Mouse (Mus musculus) MEL (cell line): ENCODE data around the gene Fut9. TPM values are rescaled to one million over a fixed set of nuclear protein-coding genes. Genes with fewer than 3 reads are reported as not detected.

Experiments used
- DNase-seq: peaks from one replicate; pipeline ENCODE4 v3.0.0; 2011; ENCODE audit warnings: low read depth, low spot score
- H3K27ac ChIP-seq: 2 replicates; pipeline ENCODE4 v1.5.1; 2012; ENCODE audit warnings: low read depth, mild to moderate bottlenecking, control low read depth, low read length, moderate library complexity; ENCODE audit not compliant: control insufficient read depth
- H3K27me3 ChIP-seq, 2 experiments: fragments of 150-350 bp in 1 of 2; sonication (generic) in 1 of 2; 2 replicates each; pipeline ENCODE4 v1.6.1; 2012; ENCODE audit warnings: low read length in 2 of 2, mild to moderate bottlenecking in 2 of 2, improper control_type of control experiment in 1 of 2, moderate library complexity in 1 of 2; ENCODE audit not compliant: insufficient read depth in 2 of 2, control insufficient read depth in 1 of 2
- H3K36me3 ChIP-seq, 2 experiments: 2 replicates each; pipeline ENCODE4 v1.6.1; 2012 to 2014; ENCODE audit warnings: low read length in 2 of 2, improper control_type of control experiment in 1 of 2, inconsistent platforms in 1 of 2, mild to moderate bottlenecking in 1 of 2; ENCODE audit not compliant: insufficient read depth in 2 of 2, control insufficient read depth in 1 of 2
- H3K4me1 ChIP-seq, 2 experiments: fragments of 150-350 bp in 1 of 2; sonication (generic) in 1 of 2; 2 replicates each; pipeline ENCODE4 v1.6.1; 2012; ENCODE audit warnings: low read length in 2 of 2, improper control_type of control experiment in 1 of 2, mild to moderate bottlenecking in 1 of 2; ENCODE audit not compliant: insufficient read depth in 2 of 2, control insufficient read depth in 1 of 2
- H3K4me3 ChIP-seq, 2 experiments: fragments of 150-350 bp in 1 of 2; sonication (generic) in 1 of 2; 2 replicates each; pipeline ENCODE4 v1.5.1; 2012; ENCODE audit warnings: low read depth in 2 of 2, low read length in 2 of 2, mild to moderate bottlenecking in 2 of 2, moderate library complexity in 2 of 2, control low read depth in 1 of 2, improper control_type of control experiment in 1 of 2; ENCODE audit not compliant: control insufficient read depth in 1 of 2, insufficient read depth in 1 of 2
- H3K79me2 ChIP-seq: 2 replicates; pipeline ENCODE4 v1.6.1; 2012; ENCODE audit warnings: mild to moderate bottlenecking, low read length, moderate library complexity; ENCODE audit not compliant: control insufficient read depth, poor library complexity, insufficient read depth
- H3K9ac ChIP-seq: 2 replicates; pipeline ENCODE4 v1.6.1; 2012; ENCODE audit warnings: low read depth, mild to moderate bottlenecking, control low read depth, low read length, moderate library complexity; ENCODE audit not compliant: control insufficient read depth, poor library complexity, severe bottlenecking
- H3K9me3 ChIP-seq: fragments of 150-350 bp; sonication (generic); replicated peaks from 2 replicates; pipeline ENCODE4 v1.6.1; 2012; ENCODE audit warnings: mild to moderate bottlenecking, low read length, improper control_type of control experiment, moderate library complexity; ENCODE audit not compliant: insufficient read depth
- CHD1 ChIP-seq: IDR thresholded peaks from 2 replicates; pipeline ENCODE4 v1.6.1; 2012; ENCODE audit warnings: low read depth, mild to moderate bottlenecking, inconsistent platforms, low read length, improper control_type of control experiment
- CHD2 ChIP-seq: IDR thresholded peaks from 2 replicates; pipeline ENCODE4 v1.6.1; 2011; ENCODE audit warnings: low read length, improper control_type of control experiment
- CTCF ChIP-seq, 3 experiments: IDR thresholded peaks in 2 of 3; conservative IDR thresholded peaks in 1 of 3; 2 replicates each; pipeline ENCODE4 v1.5.1; 2011 to 2012; ENCODE audit warnings: low read length in 3 of 3, low read depth in 2 of 3, mild to moderate bottlenecking in 2 of 3, improper control_type of control experiment in 1 of 3, inconsistent platforms in 1 of 3, mixed read lengths in 1 of 3, moderate library complexity in 1 of 3; ENCODE audit not compliant: control insufficient read depth in 1 of 3, insufficient read depth in 1 of 3, poor library complexity in 1 of 3, severe bottlenecking in 1 of 3
- ELF1 ChIP-seq: IDR thresholded peaks from 2 replicates; pipeline ENCODE4 v1.6.1; 2014; ENCODE audit warnings: low read depth, mild to moderate bottlenecking, inconsistent platforms, low read length, improper control_type of control experiment, moderate library complexity
- ETS1 ChIP-seq: IDR thresholded peaks from 2 replicates; pipeline ENCODE4 v1.6.1; 2012; ENCODE audit warnings: low read depth, mild to moderate bottlenecking, inconsistent platforms, low read length, improper control_type of control experiment, moderate library complexity
- GABPA ChIP-seq: IDR thresholded peaks from 2 replicates; pipeline ENCODE4 v1.6.1; 2012; ENCODE audit warnings: low read depth, mild to moderate bottlenecking, inconsistent platforms, low read length, improper control_type of control experiment, moderate library complexity
- HCFC1 ChIP-seq: IDR thresholded peaks from 2 replicates; pipeline ENCODE4 v1.6.1; 2012; ENCODE audit warnings: low read depth, mild to moderate bottlenecking, inconsistent platforms, low read length, improper control_type of control experiment, moderate library complexity
- JUND ChIP-seq: IDR thresholded peaks from 2 replicates; pipeline ENCODE4 v1.6.1; 2011; ENCODE audit warnings: low read depth, mild to moderate bottlenecking, improper control_type of control experiment, low read length
- MYB ChIP-seq: IDR thresholded peaks from 2 replicates; pipeline ENCODE4 v1.6.1; 2011; ENCODE audit warnings: mild to moderate bottlenecking, low read depth, low read length, improper control_type of control experiment
- MYC ChIP-seq: IDR thresholded peaks from 2 replicates; pipeline ENCODE4 v1.6.1; 2011; ENCODE audit warnings: low read depth, mild to moderate bottlenecking, low read length, improper control_type of control experiment, moderate library complexity
- POLR2A ChIP-seq, 2 experiments: IDR thresholded peaks; 2 replicates each; pipeline ENCODE4 v1.6.1; 2011 to 2012; ENCODE audit warnings: low read length in 2 of 2, mild to moderate bottlenecking in 2 of 2, control low read depth in 1 of 2, improper control_type of control experiment in 1 of 2, low read depth in 1 of 2, moderate library complexity in 1 of 2; ENCODE audit not compliant: control insufficient read depth in 1 of 2, insufficient read depth in 1 of 2, poor library complexity in 1 of 2
- POLR2AphosphoS2 ChIP-seq: IDR thresholded peaks from 2 replicates; pipeline ENCODE4 v1.6.1; 2011; ENCODE audit warnings: low read length, improper control_type of control experiment
- POLR2AphosphoS5 ChIP-seq: IDR thresholded peaks from 2 replicates; pipeline ENCODE4 v1.6.1; 2012; ENCODE audit warnings: low read depth, borderline replicate concordance, mild to moderate bottlenecking, inconsistent platforms, low read length, moderate library complexity, mixed read lengths
- RCOR1 ChIP-seq: IDR thresholded peaks from 2 replicates; pipeline ENCODE4 v1.6.1; 2012; ENCODE audit warnings: low read depth, mild to moderate bottlenecking, inconsistent platforms, low read length, improper control_type of control experiment
- SIN3A ChIP-seq: IDR thresholded peaks from 2 replicates; pipeline ENCODE4 v1.6.1; 2012; ENCODE audit warnings: low read length, improper control_type of control experiment, inconsistent platforms
- TAL1 ChIP-seq: IDR thresholded peaks from 2 replicates; pipeline ENCODE4 v1.6.1; 2012; ENCODE audit warnings: mild to moderate bottlenecking, inconsistent platforms, low read length, moderate library complexity, mixed read lengths
- TBP ChIP-seq: IDR thresholded peaks from 2 replicates; pipeline ENCODE4 v1.8.0; 2011; ENCODE audit warnings: low read depth, low read length, improper control_type of control experiment
- ZC3H11A ChIP-seq: IDR thresholded peaks from 2 replicates; pipeline ENCODE4 v1.6.1; 2012; ENCODE audit warnings: low read depth, mild to moderate bottlenecking, inconsistent platforms, low read length, improper control_type of control experiment
- polyA plus RNA-seq, 2 experiments: library from polyadenylated mRNA; stranded (reverse) in 1 of 2; unstranded in 1 of 2; fragments of >175 nt in 1 of 2; fragments of >200 nt in 1 of 2; gene quantifications; 2 replicates each; pipeline versions ENCODE4 v1.2.1 to v1.2.4; 2012; ENCODE audit warnings: low replicate concordance in 2 of 2, low read depth in 1 of 2; ENCODE audit not compliant: insufficient read length in 2 of 2, insufficient read depth in 1 of 2, missing spikeins in 1 of 2
- total RNA-seq: library from RNA; depleted of rRNA; stranded (reverse); fragments of 300-350 nt; gene quantifications from 2 replicates; pipeline ENCODE4 v1.2.3, GENCODE M21; 2012

The Fut9 gene
- total and polyA plus RNA-seq, 3 experiments: not detected

DNA sequence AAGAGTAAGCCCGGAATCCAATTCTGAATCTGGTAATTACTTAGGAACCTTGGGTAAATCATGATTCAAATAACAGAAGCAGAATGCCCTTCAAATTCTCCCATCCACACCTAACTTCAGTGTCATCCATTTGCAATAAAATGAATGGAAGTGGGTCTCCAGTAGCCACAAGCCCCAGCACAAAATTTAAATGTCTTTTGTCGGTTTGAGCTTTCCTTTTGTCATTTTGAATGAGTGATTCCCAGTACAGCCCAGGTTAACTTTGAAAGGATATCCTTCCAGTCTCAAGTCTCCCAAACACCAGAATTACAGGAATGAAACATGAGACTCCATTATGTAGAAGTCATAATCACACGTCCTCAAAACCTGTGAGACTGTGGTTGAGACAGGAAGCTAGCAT, 3.9 kb downstream of the Fut9 start (continued):
- TF ChIP-seq ELF1: no peak
- TF ChIP-seq, all 39 proteins: peak for 0

DNA sequence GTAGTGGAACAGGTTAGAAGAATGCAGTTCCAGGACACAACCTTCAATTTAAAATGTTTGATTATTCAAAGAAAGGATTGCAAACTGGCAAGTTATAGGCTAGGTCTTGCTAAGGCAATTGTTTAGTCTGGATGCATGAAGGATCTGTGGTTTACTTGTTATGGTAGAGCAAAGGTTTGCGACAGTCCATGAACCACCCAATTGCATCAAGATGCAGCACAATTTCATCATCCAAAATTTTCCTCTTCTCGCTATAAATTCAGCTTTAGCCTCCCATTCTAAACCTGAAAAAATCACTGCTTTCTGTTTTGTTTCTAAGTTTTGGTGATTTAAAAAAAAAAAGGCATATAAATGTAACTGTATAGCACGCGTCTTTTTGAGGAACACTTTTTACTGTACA, 14.8 kb downstream of the Fut9 start:
- no peaks in the 10 kb centered on the region for H3K9me3 ChIP-seq
- no peak overlapping the region for H3K27ac ChIP-seq
- H3K4me1 ChIP-seq: no peaks in the 10 kb centered on the region
- H3K79me2 ChIP-seq: no peaks in the 10 kb centered on the region
- no peak overlapping the region for H3K4me3 ChIP-seq
- no peaks in the 10 kb centered on the region for H3K36me3 ChIP-seq
- no peak overlapping the region for H3K9ac ChIP-seq
- no peak for DNase-seq
- no peaks in the 10 kb centered on the region for H3K27me3 ChIP-seq
- TF ChIP-seq ZC3H11A: no peak
- no peak for TF ChIP-seq JUND

DNA sequence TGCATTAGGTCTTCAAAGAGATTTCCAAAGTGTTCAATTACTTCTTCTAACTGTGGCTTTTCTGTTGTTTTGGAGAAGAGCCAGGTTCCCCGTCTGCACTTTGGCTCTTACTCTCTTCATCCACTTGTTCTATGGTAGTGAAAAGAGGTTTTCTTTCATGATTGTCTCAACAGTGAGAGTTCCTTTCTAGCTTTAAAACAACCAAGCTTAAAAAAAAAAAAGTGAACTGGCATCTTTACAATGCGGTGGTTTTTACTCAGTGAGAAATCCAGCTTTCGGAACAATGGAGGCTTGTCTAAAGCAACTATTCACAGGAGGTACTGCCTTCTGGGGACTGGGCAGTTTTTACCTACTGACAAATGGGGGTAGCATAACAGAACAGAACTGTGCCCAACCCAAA, 31.4 kb downstream of the Fut9 start:
- Histone ChIP-seq H3K27me3 (no peaks in the 10 kb centered on the region; a peak in 1 of 4 replicates), H3K9me3 (no peaks in the 10 kb centered on the region), H3K9ac (no peak overlapping the region), H3K27ac (no peak overlapping the region), H3K79me2 (no peaks in the 10 kb centered on the region), H3K36me3 (no peaks in the 10 kb centered on the region), H3K4me3 (no peak overlapping the region), H3K4me1 (no peaks in the 10 kb centered on the region)
- no peak for DNase-seq
- no peak for TF ChIP-seq MYB
- TF ChIP-seq CHD2: no peak
- TF ChIP-seq RCOR1: no peak
- no peak for TF ChIP-seq ETS1
- no peak for TF ChIP-seq TBP
- no peak for TF ChIP-seq SIN3A
- TF ChIP-seq MYC: no peak
- TF ChIP-seq POLR2AphosphoS2: no peak
- TF ChIP-seq TAL1: no peak
- TF ChIP-seq POLR2AphosphoS5: no peak
- no peak for TF ChIP-seq POLR2A (IDR thresholded peaks at IDR 0.05; ENCODE audit: control insufficient read depth in 1 of 2, insufficient read depth in 1 of 2, low read depth in 1 of 2, low read length in 2 of 2, poor library complexity in 1 of 2)
- TF ChIP-seq CHD1: no peak

DNA sequence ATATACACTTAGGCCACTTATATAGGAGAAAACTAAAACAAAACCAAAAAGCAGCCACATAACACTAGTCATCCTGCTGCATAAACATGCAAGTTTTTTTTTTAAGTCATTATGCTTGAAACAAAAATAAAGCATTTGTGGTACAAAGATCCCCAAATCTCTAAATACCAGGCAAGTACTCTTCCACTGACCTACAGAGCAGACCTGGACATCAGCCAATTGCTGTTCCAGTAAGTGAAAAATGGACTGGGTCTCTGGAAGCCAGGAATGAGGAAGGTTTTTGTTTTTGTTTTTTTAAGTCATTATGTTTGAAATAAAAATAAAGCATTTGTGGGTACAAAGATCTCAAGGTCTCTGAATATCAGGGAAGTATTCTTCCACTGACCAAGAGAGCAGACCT, 37.0 kb downstream of the Fut9 start:
- TF ChIP-seq CTCF (IDR thresholded peaks at IDR 0.05 in 2 of 3, conservative IDR thresholded peaks at IDR 0.05 in 1 of 3; ENCODE audit: control insufficient read depth in 1 of 3, insufficient read depth in 1 of 3, low read depth in 2 of 3, low read length in 3 of 3, poor library complexity in 1 of 3, severe bottlenecking in 1 of 3): no peak
- TF ChIP-seq HCFC1: no peak
- TF ChIP-seq GABPA: no peak
- TF ChIP-seq CHD1: no peak
- TF ChIP-seq POLR2AphosphoS5: no peak
- Histone ChIP-seq H3K27me3 (no peaks in the 10 kb centered on the region), H3K36me3 (no peaks in the 10 kb centered on the region)

More for the DNA sequence above, 37.0 kb downstream of the Fut9 start:
- no peaks in the 10 kb centered on the region for H3K9me3 ChIP-seq
- H3K79me2 ChIP-seq: no peaks in the 10 kb centered on the region
- no peak for DNase-seq
- H3K27ac ChIP-seq: no peak overlapping the region
- no peaks in the 10 kb centered on the region for H3K4me1 ChIP-seq
- no peak overlapping the region for H3K9ac ChIP-seq
- no peak overlapping the region for H3K4me3 ChIP-seq
